Mouse (Mus musculus) layer of hippocampus, adult 9-11 months (tissue): ENCODE data around the gene Emc4.

Experiments
- DNase-seq: peaks from one replicate; pipeline ENCODE4 v3.0.0; 2022

The Emc4 gene

DNA sequence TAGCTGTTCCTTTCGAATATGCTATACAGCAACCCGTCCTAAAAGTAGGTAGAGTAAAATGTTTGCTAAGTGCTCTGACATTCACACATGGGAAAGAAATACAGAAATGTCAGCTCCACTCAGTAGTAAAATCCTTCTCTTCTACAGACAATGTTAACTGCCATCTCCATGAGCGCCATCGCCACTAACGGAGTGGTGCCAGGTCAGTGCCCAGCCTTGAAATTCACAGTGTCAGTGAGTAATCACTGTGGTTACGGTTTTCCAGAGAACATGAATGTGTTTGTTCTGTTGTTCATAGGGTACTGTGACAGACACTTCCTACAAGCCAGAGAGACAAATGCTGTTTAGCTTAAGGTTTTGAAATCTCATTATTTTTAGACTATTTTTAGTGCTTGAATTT, 30.6 kb downstream of the Emc4 start:
- DNase-seq, result no peak

DNA sequence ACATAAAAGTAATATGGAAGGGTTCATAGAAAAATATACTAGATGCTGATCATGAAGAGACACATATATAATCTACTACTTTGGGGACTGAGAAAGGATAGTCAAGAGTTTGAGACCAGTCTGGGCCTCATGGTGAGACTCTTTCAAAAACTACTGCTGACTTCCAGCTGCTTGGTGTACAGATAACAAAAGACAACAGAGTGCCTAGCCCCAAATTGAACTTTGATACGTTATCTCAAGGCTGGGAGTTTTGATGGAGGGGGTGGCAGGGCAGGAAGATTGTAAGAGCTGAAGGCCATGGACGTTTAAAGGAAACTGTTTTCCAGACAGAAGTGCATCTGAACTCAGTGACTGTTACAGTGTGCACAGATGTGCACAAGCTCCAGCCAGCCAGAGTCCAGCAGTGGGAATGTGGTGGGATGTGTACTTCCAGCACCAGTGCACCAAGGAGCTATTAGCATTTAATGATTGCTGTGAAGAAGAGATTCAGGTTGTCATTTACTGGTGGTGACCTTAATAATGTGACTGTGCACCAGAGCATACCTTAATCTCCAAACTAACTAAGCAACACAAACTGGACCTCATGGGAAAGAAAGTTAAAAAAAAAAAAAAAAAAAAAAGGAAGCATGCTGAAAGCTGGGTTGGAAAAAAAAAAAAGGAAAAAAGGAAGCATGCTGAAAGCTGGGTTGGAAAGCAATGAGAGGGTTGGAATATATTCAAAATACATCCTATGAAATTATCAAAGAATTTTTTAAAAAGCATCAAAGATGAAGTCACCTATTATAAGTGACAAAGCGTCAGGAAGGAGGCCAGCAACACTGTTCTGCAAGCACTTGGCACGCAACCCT, 35.6 kb downstream of the Emc4 start:
- no peak for DNase-seq

DNA sequence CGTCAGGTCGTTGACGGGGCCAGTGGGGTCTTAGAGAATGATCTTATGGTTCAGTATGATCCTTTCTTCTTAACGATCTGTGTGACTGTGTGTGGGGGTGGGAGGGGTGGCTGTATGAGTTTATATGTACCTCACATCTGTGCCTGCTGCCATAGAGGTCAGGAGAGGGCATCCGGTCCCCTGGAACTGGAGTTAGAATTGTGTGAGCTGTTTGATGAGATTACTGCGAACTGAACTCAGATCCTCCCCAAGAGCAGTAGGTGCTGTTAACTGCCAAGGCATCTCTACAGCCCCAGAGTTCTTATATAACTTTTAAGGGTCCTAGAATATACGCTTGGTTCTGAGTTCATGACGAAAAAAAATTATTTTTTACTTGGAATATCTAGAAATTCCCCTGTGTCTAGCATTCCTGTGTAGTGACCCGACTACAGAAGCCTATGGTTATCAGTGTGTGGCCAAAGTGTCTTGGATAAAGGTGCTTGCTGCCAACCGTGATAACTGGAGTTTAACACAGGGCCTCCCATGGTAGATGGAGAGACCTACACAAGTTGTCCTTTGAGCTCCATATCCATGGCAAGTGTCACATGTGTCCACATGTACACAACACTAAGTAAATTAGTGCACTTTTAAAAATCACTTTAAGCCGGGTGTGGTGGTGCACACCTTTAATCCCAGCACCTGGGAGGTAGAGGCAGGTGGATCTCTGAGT, 39.6 kb downstream of the Emc4 start:
- no peak for DNase-seq

DNA sequence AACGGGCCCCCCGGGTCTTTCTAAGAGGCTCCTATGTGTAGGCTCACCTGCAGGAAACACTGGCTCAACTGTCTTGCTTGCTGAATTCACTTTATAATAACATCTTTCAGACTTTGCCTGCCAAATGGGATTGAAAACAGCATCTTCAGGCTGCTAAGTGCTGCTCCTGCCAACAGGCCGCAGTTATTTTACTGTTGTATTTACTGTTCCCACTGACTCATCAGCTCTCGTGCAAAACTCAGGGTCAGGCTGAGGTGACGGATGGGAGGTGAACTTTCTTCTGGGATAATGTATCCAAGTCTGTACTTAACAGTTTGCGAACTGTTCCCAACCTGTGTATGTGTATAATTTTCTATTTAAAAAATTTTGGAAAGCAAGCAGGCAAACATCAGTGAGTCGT, 48.9 kb downstream of the Emc4 start:
- DNase-seq, result no peak

DNA sequence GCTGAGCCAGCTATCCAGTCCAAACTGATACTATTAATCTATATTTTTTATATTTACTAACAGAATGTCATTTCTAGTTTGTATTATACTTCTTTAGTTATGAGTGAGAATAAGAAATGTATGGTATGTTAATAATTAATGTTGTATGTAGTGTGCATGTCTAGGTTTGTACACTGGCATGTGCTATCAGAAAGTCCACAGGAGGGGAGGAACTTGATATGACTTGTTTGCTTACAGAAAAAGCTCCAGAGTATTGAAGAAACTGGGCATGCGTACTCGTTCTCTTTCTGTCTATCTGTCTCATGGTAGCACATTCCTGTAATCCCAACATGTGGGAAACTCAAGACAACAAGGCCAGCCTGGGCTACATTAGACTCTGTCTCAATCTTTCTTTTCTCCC, 49.6 kb downstream of the Emc4 start:
- no peak for DNase-seq

DNA sequence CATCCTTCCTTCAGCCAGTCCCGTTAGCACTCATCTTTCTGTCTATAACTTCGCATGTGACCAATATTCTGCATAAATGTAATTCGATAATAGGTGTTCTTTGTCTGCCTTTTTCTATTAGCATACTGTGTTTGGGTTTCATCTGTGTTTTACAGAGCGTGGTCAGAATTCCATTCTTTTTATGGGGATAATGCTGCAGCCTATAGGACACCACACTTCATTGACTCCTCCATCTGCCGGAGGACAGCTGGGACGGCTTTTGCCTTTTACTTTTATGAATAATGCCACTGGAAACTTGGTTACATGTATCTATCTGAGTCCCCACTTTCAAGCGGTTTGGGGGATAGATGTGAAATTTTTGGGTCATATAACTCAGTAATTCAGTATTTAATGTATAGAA, 52.2 kb downstream of the Emc4 start:
- no peak for DNase-seq
